Mouse (Mus musculus): Measurements from ENCODE around the gene Myl9. TPM values are rescaled to one million over a fixed set of nuclear protein-coding genes. Genes with fewer than 3 reads are reported as not detected.
A peak's percentile ranks its signal among the peaks of the same experiment; 100 is the strongest.
"Not testable (repeated sequence)": the region's sequence is repeated elsewhere in the genome, so short reads cannot be mapped to it uniquely, and the experiment has no call there.

Gene Myl9
- total RNA-seq, 4 experiments from 2014 or later = 40.0 to 70.3 (median 65.6) TPM

DNA sequence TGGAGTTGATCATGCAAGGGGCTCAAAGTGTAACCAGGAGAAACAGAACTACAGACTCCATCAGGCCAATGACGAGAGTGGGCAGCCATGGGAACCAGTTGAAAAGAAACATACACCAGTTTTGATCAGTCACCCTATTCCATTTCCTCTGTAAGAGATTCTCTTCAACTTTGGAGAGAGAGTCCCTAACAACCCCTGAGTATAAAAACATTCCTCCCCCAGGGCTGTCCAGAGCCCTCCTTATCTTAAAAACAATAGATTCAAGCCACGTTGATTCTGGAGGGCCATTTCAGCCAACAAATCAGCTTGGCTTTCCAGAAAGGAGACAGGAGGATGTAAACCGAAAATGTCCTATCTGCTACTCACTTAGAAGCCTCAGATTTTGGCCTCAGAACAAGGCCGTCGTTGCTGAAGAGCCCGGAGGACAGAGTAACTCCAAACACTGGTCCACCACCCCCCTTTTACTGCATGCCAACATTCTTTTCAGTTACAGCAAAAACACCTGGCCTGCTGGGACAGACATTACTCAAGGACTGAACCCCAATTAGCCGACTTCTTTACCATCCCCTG is 8.9 kb downstream of the Myl9 start:
- no peak for DNase-seq (ENCODE audit: low spot score)

DNA sequence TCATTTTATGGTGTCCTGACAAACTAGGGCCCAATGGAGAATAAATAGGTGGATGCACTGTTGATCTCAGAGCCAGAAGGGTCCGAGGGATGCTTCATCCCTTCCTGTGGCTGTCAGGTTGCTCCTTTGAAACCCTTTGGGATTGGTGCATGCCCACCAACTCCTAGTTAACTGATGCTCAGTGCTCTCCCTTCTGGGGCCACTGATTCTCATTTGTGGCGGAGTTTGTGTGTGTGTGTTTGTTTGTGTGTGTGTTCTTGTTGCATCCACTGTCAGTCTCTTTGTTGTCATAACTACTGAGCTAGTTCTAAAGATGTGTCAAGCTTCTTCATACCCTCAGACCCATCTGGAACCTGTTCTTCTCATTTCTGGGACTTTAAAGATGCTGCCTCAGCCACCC is 9.7 kb downstream of the Myl9 start:
- DNase-seq (ENCODE audit: low spot score) = no peak

DNA sequence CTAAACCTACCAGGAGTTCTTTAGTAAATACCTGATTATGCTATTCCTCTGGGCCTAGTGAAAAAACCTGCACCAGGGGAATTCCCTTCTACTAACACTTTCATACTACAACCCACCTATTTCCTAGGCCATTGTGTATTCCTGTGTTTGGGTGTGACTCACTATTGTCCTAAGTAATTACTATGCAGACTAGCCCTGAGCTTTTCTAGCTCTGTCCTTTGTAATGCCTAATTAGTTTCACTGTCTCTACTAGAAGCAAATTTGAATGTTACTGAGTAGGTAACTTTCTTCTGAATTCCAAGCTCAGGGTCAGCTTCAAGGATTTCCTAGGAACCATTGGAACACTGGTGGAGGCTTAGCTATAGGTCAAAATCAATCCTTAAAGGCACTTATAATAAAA is 11.1 kb downstream of the Myl9 start:
- DNase-seq (ENCODE audit: low spot score) = not testable (repeated sequence)

DNA sequence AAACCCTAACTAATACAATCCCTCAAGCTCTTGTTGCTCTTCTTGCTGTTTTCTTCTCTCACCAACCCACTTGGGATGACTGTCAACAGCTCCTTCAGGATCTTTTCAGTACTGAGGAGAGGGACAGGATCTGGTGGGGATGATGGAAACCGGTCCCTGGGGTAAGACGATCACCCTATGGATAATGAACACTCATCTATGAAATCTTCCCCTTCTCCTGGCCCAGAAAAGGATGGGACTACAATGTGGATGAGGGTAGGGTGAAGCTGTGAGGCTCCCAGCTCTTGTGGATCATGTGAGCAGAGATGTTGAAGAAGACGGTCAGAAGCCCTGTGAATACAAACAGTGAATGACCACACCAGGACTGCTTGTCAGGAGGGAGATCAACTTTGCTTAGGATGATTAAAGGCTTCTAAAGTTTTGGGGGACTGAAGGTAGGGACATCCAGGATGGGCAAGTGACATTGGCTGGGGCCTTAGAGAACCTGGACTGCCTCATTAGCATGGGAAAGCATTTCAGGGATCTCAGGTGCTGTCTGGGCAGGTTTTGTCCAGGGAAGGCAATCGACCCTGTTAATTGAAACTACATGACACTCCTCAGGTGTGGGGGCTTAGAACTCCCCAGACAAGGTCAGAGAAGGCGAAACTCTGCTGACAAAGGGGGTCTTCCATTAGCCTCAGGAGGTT is 12.0 kb downstream of the Myl9 start:
- DNase-seq (ENCODE audit: low spot score) = no peak

DNA sequence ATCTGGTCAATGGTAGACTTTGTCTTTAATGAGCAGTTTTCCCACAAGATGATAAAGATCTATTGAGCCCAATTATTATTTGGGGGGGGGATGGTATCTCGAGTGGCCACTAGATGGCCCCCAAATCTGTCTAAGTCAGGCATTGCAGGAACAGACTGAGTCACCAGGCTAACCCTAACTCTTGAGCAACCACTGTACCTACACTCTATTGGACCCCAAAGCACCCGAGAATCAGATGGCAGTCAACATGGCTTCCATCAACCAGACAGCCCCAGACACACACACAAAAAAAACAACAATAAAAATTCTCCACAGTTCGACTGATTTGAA is 12.5 kb downstream of the Myl9 start:
- no peak for DNase-seq (ENCODE audit: low spot score)

DNA sequence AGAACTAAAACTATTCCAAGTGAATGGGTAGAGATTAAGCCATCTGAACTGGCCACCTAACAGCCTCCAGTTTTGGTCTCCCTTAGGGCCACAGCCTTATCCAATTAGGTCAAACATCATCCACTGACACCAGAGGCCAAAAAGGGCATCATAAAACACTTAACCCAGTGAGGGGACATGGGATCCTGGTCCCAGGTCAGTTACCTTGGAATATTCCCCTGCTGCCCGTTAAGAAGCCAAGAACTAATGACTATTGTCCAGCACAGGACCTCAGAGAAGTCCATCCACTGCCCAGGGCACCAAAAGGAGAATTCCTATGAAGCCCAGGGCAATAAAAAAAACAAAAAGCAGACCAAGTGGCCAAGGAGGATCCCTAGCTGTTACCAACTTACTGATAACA is 13.6 kb downstream of the Myl9 start:
- no peak for DNase-seq (ENCODE audit: low spot score)

DNA sequence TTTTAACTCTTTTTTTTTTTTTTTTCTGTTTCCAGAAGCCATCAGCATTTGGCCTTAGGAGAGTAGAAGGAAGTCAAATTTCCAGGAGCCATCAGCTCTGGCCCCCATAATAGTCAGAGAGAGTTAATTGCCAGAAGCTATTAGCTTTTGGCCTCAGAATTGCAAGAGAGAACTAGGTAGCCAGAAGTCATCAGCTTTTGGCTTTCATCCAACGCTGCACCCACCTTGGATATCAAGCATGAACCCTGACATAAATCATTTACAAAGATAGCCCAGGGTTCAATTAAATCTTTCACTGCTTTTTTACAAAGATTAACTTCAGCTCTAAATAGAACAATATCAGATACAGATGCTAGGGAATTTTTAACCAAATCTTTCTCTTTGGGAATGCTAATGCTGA is 23.3 kb downstream of the Myl9 start:
- DNase-seq (ENCODE audit: low spot score) = no peak

DNA sequence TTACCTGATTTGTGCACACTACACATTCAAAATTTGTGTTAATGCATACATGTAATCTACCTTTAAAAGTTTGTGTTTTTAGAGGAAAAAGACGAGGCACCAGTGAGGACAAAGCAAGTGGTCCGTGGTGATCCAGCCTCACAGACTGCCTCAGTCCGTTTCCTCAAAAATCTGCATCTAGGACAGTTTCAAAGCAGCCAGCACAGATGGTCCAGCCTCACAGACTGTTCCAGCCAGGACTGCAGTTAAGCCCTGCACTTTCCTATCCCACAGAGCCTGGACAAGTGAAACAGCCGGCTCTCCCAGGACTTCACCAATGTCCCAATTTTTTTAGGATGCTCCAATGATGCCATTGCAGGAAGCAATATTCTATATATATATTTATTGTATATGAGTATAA is 25.8 kb downstream of the Myl9 start:
- DNase-seq (ENCODE audit: low spot score) = no peak

DNA sequence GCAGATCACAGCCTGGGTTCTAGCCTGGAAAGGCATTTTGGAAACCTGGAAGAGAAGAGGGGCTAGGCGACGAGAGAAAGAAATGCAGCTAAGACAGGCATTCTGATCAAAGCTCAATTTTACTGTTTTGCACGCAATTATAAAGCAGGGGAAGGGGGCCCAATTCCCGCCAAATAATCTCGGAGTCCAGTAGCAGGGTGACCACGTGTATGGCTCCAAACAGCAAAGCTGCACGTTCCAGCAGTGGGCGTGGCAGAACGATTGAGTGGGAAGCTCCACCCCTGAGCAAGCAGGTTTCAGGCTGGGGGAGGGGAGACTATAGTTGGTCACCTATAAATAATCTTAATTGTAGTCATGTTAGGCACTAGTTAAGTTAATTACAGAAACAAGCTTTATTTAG is 26.9 kb downstream of the Myl9 start:
- not testable (repeated sequence) for DNase-seq (ENCODE audit: low spot score)

DNA sequence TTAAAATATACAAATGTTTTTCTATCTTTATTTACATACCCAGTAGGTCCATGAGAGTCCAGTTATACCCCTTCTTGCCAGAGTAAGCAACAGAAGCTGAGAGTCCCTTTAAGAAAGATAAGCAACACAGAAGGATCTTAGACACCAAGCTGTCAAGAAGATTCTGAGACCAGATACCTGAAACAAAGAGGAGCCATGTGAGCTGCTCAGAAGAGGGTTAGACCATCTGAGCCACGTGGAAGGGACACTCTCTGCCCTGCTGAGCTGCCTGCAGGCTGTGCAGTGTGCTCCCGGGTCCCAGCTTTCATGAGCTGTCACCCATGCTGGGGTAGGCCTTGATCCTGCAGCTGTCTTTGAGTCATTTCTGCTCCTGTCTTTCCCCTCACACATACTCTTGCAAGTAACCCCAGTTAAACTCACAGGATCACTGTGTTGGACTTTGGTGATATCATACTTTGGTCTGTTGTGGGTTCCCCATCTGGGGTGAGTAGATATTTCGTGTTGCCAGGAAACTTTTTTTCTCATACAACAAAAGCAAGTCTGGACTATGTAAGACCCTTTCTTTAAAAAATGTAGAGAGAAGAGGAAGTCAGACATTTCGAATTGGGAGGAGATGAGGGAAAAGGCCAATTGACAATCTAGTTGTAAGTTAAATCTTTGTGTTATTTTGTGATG is 28.6 kb downstream of the Myl9 start:
- DNase-seq (ENCODE audit: low spot score) = no peak

DNA sequence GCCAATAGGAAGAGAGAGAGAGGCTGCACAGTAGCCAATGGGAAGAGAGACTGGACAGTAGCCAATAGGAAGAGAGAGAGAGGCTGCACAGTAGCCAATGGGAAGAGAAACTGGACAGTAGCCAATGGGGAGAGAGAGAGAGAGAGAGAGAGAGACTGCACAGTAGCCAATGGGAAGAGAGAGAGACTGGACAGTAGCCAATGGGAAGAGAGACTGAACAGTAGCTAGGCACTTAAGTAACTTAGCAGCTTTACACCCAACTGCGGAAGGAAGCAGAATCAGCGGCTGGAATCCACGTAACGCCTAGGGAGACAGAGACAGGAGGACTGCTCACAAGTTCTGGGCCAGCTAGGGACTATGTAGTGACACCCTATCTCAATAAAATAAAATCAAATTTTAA is 29.4 kb downstream of the Myl9 start:
- DNase-seq (ENCODE audit: low spot score) = no peak

DNA sequence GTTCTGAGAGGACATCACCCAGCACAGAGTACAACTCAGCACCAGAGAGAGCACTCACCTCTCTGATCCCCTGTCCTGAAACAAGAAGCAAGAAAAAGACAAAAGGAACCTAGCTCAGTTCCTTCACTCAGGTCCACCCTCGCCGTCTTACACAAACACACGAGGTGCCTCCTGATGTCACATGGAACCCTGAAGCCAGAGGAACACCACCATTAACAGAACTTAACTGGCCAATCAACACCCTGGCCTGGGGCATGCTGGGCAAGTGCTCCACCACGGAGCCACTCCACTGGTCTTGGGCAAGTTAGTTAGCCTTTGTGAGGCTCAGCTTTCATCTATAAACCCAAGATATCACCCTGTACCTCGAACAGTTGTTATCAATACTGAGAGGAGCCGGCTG is 31.7 kb downstream of the Myl9 start:
- no peak for DNase-seq (ENCODE audit: low spot score)

DNA sequence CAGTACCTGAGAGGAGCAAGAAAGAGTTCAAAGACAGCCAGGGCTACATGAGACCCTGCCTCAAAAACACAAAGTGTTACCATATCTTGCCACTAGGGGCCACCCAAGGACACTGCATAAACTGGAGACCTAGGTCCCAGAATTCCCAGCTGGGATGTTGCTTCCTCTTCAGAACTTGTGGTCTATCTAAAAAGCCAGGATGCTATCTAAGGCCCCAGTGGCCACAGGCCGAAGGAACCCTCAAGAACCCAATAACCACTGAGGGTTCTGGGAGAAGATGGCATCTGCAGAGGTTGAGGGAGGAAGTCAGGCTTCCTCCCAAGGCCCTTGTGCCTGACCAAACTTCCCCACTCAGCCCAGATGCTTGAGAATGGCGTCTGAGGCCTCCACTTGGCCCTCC is 34.4 kb downstream of the Myl9 start:
- peak; percentile 71 for DNase-seq (ENCODE audit: low spot score)

DNA sequence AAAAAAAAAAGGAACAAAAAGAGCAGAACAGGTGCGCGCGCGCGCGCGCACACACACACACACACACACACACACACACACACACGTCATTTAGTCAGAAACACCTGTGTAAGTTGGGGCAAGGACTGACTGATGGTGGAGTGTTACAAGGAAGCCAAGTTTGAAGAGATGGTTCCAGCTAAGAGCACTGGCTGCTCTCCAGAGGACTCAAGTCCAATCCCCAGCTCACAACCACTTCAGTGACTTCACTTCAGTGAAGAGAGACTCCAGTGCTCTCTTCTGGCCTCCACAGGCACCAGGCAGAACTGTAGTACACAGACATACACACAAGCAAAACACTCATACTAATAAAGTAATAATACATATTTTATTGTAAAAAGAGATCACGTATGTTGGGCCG is 35.5 kb downstream of the Myl9 start:
- DNase-seq (ENCODE audit: low spot score) = no peak

DNA sequence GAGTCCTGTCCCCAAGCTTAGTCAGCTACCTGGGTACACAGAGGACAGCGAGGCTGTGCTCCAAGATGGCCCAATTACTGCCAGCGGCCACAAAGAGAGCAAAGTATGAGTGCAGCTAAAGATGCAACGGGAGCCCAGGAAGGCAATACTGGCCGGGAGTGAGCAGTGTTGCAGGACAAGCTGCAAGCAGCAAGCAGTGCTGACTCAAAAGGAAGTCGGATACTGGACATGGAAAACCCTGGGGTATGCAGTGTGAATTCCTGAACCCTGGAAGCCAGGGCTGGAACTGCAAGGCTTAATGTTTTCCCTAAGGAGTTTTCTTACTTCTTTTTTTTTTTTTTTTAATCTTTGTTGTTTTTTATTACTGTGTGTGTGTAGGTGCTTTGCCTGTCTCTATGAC is 36.3 kb downstream of the Myl9 start:
- no peak for DNase-seq (ENCODE audit: low spot score)

DNA sequence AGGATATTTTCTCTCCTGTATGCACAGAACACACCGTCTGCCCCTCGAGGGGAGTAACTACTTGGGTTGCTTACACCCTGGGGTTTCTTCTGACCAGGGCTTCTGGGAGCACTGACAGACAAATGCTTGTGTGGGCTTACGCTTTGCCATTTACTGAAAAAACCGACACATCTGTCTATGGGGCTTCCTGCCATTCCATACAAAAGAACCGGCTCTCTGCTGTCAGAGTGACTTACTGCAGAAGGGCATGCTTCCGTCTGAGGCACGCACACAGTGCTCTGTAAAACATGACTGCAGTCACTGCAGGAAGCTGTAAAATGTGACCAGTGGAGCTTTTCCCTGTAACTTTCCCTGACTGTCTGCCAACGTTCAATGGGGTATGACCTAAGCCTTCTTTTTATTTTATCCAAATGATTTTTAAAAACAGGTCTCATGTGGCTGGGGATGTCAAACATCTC is 39.2 kb downstream of the Myl9 start:
- no peak for DNase-seq (ENCODE audit: low spot score)

DNA sequence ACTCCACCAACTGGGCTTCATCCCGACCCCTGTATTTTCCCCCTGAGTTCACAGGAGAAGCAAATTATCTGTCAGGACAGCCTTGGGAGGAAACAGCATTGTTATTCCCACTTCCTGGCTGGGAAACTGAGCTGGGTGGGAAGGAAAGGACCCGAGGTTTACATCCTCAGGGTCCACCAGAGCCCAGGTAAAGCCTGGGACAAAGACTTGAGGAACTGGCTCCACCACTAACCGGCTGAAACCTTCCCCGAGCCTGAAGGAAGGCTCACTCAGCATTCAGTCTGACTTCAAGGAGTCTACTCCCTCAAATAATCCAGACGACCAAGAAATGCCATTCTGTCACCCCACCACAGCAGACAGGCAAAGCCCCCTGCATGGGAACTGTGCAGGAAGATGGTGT is 39.7 kb downstream of the Myl9 start:
- DNase-seq (ENCODE audit: low spot score) = no peak

DNA sequence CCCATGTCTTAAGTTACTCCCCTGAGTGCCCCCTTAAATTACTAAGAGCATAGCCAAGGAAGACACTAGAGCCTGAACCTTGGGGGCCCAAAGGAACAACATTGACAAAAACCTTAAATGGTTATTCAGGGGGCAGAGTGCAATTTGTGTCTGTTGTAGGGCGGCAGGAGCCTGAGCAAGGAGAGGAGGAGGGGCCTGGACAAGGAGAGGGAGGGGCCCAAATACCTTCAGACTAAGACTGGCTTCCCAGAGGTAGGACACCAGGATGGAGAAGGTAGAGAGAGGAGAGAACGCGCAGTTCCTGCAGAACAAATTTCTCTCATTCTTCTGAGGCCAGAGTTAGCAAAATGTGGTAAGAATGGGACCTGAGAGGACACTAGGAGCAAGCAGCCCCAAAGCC is 40.2 kb downstream of the Myl9 start:
- no peak for DNase-seq (ENCODE audit: low spot score)

DNA sequence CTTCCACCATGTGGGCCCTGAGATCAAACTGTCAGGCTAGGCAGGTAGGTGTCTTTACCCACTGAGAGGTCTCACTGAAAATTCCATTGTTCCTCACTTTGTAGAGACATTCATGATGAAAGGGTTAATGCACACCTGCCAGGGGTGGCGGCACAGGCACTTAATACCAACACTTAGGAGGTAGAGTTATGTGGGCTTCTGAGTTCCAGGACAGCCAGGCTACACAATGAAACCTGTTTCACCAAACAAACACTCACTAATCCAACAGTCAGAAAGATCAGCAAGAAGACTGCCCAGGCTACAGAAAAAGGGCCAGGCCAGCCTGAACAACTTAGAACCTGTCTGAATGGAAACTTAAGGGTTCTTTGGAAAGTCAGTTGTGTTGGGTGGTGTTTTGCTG is 40.9 kb downstream of the Myl9 start:
- DNase-seq (ENCODE audit: low spot score) = no peak

DNA sequence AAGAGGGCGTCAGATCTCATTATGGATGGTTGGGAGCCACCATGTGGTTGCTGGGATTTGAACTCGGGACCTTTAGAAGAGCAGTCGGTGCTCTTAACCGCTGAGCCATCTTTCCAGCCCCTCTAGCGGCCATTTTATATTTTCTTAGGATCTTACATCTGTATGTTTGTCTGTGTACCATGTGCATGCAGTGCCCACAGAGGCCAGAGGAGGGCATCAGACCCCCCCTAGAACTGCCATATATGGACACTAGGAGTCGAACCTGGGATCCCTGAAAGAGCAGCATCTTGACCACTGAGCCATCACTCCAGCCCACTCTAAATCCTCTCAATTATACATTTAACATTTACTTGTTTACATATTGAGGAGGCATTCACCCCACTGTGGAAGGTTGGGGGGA is 49.9 kb downstream of the Myl9 start:
- not testable (repeated sequence) for DNase-seq (ENCODE audit: low spot score)

Measured in heart, adult 8-10 months (tissue).